Mouse (Mus musculus): ENCODE measurements around the gene Pla1a.

- no peak for TF ChIP-seq CTCF (IDR thresholded peaks at IDR 0.05; ENCODE audit: control insufficient read depth, insufficient read depth, insufficient replicate concordance, low read depth, low read length)
- TF ChIP-seq POLR2A (IDR thresholded peaks at IDR 0.05; ENCODE audit: control insufficient read depth, low read depth, low read length) = no peak
Measured at GRCm38 (mm10) chr16:38373941-38374340, 59.0 kb downstream of the Pla1a start.
